Mouse (Mus musculus) adrenal gland, adult 8-10 months (tissue): Measurements from ENCODE around the gene Ddo. TPM values are rescaled to one million over a fixed set of nuclear protein-coding genes. Genes with fewer than 3 reads are reported as not detected.

Experiments
- DNase-seq: peaks from one replicate; pipeline ENCODE4 v3.0.0; 2022
- total RNA-seq, 4 experiments: library from RNA; stranded (reverse); gene quantifications; 2 replicates each; pipeline ENCODE4 v1.2.4; 2022

Gene Ddo
- total RNA-seq: 1 to 10 TPM; 3.7 to 9.9 (median 6.3) TPM

DNA sequence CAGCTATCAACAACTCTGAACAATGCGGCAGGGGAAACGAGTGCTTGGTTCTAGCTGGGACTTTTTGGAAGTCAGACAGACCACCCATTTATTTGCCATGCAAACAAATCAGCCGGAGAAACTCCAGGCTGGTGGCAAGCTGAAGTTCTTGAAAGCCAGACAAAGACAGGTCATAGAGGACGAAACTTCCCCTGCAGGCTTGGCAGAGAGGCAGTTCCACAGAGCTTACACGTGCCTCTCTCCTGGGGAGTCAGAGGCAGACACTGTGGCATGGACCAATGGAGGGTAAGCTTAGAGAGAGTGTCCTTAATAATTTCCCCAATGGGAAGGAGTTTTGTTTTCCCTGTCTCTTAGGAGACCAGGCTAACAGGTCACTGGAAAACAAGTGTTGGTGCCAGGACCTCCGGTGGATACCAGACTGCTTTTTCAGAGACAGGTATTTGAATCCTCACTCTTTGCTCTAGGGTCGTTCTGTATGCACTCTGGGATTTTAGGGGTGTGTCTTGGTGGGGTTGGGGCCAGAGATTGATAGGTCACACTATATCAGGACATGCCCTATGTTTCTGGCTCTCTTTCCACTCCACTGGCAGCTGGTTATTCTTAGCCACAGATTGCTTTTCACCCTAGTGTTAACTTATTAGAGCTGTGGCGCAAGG is at the start of gene Ddo:
Ddo (plus strand) TSS at position 356 of the 656 bp plus-strand sequence.
- DNase-seq: peak; percentile 23

DNA sequence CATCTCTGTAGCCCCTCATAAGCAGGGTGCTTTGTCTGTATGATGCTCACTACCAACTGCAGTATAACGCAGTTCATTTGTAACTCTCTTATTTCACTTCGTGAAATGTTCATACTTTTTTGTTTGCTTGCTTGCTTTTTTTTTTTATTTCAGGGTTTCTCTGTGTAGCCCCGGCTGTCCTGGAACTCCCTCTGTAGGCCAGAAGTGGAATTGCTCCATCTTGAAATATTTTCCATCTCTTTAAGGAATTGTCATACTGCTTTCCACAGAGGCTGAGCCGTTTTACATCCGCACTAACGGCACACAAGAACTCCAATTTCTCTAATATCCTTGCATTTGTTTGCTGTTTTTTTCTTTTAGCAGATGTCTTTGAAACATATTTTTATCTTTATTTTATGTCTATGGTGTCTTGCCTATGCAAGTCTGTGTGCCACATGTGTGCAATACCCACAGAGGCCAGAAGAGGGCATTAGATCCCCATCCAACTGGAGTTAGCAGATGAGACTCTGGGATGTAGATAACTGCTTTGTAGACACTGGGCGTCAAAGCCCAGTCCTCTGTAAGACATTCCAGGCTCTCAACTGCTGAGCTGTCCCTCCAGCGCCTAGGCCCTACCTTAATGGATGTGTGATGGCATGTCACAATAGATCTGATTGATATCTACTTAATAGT is 46.1 kb upstream of the Ddo start:
- no peak for DNase-seq

DNA sequence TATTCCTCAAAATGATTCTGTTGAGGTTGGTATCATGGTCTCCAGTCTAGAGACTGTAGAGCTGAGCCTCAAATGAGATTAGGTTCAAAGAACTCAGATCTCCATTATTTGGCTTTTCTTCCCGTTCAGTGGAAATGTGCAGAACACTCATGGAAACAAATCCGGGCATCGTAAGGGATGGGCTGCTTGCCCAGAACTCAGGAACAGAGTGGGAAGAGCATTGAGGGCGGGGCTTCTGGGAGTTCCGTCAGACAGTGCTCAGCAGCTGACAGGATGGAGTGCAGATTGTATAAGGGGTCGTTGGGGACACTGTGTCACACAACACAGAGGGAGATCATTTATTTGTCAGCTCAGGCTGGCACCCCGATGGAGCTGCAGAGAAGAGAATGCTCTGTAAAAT is 37.6 kb upstream of the Ddo start:
- no peak for DNase-seq

DNA sequence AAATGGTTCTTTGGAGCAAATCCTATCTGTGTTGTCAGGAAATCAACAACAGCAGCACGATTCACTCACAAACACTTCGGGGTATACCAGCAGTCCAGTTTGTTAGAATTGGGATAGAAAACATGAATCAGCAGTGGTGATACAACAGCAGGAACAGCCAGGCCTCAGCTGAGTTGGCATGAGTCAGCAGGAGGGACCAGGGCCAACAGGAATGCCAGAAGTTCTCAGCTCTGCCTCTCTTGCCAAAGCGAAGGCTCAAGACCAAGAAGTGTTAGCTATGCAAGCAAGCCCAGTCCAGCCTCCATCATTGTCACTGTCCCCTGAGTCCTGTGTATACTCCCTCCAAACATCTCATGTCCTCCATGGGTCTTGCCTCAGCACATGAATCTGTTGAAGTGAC is 32.6 kb upstream of the Ddo start:
- peak; percentile 21 for DNase-seq

DNA sequence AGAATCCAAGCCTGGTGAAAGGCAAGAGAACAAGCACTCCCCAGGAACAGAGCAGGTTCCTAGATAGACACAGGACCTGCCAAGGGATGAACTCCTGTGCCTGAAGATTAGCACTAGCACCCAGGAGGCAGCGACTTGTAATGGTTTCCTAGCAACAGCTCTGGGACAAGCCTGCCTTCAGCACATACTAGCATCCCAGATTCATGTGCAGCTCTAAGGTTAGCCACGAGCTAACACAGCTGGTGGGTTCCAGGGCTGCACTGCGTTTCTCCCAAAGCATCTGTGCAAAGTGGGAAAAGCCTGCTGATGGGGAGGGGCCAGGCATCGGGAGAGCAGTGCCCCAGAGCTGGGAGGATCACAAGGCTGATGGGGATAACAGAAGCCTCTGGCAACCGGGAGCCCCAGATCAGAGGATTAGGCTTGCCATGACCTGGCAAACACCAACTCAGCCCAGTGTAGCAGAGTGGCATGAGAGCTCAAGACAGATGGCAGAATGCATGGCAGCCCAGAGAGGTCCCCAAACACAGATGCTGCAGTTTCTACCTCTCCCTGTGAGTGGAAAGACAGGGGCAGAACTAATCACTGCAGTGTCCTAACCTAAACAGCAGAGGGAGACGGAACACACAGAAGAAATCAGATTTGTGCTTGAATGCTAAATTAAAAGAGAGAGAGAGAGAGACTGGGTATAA is 25.0 kb upstream of the Ddo start:
- no peak for DNase-seq

DNA sequence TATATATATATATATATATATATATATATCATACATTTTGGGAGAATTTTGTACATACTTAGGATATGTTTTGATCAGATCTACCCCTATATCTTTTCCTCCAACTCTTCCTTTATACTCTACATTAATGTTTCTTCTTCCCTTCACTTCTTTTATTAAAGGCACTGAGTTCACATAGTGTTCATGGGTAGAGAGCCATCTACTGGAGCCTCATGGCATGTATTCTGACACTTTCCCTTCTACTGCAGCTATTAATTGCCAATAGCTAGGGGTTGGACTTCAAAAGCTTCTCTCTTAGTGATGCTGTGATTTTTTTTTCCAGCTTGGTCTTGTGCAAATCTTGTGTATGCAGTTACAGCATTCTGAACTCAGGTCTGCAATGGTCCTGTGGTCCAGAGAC is 11.8 kb upstream of the Ddo start:
- DNase-seq: no peak

DNA sequence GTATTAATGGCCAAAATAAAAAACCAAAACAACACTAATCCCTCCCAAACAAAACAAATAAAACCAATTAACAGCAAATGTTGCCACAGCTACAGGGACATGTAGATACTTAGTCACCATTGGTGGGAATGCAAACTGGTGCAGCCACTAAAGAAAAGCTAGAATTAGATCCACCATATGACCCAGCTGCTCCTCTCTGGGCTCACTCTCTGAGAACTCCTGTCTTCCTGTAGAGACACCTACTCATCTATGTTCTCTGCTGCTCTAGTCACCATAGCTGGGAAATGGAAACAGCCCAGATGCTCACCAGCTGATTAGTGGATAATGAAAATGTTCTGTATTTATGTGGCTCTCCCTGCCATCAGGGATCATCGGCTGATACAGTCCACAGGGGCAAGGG is 10.1 kb upstream of the Ddo start:
- no peak for DNase-seq

DNA sequence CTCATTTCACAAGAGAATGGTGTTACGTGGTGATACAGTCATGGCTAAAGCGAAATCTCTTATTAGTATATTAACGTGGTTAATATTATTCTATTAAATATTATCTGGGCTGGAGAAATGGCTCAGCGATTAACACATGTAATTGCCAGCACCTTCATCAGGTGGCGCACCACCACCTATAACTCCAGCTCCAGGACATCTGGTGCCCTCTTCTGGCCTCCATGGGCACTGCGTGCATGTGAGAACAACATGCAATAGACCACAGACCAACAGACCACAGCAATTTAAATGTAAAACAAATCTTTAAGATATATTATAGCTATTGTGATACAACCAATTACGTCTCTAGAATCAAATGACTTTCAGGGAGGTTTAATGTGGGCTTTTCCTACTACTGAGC is 671 bp upstream of the Ddo start:
- DNase-seq: no peak

DNA sequence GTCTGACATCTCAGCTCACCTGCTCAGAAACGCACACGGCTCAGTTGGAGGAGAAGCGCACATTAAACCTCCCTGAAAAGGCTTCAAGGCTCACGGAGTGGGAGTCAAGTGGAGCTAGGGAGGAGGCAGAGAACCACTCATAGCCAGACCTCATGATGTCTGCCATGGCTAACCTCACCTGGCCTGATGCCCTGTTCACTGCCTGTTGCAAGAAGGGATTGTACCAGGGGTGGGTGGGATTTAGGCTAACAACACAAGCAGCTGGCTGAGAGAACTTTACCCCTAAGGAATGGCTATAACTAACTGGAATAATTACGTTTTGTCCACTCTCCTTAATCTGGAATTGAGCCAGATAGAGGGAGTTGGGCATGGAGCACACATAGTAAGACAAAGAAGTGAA is 646 bp downstream of the Ddo start:
- DNase-seq: no peak

DNA sequence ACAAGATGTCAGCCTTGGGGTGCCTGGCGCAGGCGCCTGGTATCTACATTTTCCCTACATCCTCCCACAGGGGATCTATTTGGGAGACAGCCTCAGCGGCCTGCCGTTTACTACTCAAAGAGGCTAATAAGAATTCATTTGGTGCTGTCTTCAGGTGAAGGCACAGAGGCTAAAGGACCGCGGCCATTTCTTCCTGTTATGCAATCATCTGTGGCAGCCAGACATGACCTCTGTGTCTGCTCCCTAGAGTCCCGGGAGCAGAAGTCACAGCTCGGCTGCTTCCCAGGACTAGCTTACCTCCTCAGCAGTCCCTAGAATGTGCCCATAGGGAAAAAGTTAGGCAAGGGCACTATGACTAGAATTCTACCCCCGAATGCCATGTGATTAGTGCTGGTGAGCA is 1.1 kb downstream of the Ddo start:
- no peak for DNase-seq

DNA sequence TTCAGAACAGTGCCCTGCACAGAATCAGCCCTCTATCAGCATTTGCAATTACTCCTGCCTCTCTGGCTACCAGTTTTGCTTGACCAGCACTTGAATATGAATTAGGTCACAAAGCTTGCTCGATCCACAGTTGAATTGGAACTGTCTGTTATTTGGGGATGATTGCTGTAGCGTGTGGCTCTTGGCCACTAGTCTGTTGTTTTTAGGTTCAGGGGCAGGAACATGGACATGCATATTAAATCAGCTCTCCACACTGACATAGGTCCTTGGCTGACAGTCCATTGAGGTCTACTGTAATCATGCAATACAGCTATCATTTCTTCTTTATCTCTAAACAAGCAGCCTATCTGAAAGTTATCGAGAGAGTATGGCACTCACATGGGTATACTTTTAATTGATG is 2.3 kb downstream of the Ddo start:
- DNase-seq: no peak

DNA sequence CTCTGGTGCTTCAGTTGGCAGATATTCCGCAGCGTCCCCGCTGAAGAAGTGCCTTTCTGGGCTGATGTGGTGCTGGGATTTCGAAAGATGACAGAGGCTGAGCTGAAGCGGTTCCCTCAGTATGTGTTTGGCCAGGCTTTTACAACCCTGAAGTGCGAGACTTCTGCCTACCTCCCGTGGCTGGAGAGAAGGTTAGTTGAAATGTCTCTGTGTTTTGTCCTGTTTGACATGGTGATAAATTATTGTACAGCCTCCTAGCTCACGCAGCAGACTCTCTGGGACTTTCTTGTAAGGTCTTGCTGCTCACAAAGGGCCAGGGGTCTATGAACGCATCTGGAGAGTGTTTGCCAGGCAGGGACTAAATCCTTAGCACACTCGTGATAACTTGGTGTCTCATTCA is 7.5 kb downstream of the Ddo start:
- DNase-seq: no peak

DNA sequence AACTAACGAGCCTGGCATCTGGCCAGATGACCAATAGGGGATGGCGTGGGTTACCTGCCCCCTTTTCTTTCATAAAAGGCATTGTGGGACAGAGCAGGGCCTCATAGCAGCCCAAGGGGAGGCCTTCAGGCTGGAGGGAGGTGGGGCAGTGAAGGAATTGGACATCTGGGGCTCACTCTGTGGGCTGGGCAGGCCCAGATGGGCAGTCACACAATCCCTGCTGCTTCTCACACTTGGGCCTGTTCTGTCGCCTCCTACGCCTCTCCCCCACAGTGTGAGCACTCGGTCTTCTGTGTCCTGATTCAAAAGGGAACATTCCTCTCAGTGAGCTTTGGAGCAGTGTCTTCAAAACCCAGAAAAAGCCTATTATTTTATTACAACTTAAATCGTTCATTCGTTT is 8.5 kb downstream of the Ddo start:
- no peak for DNase-seq

DNA sequence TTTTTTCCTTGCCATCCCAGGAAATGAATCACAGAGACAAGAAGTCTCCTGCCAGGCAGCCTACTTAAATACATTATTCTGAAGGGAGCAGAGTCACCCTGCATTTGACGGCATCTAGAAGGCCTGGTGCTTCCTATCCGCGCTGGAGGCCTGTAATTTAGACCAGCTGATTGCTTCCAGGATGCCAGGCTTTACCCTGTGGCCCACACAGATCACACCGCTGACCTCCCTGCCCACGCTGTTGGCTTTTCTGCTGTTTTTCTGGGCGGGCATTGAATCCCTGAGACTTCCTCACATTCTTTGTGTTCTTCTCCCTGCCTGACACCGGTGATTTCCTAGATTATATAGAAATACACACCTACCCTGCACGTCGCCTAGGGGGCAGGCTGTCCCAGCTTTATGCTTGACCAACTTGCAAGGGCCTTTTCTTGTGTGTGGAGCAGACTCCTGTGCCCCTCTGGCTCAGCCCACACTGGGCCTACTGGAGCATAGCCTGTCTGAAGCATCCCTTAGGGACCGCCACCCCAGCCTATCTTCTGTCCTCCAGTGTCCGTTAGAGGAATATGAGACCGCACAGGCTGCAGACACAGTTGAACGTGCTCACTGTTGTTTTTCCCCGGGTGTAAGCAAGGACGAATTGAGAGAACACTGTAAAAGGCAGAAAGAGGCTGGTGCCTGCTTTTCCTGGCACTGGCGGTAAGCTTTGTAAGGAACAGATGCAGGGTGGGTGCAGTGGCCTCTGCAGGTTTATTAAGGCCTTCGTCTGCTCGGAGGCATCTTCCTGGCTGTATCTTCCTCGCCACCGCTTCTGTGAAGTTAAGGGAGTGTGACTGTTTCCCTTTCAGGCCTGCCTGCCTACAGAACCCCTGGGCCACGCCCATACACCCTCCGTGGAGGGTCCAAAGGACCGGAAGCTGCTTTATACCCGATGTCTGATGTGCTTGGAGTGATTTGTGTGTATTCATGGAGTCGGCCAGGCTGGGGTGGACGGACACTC is 9.3 kb downstream of the Ddo start:
- DNase-seq: no peak

DNA sequence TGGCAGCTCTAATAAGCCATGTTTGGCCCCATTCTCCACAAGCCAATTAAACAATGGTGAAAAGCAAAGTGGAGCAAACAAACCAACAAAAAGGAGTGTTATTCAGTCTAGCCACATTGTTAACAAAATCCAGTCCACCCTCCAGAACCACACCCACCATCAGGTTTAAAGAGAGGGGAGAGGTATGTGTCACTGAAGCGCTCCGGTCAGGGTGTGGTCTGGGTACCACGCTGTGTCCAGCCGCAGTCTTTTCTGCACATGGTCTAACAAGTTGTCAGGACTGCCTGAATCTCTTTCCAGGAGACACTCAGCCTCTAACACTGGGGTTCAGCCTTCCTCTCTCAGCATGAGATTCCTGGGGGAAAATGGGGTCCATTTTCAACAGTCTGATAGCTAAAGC is 10.6 kb downstream of the Ddo start:
- DNase-seq: no peak

DNA sequence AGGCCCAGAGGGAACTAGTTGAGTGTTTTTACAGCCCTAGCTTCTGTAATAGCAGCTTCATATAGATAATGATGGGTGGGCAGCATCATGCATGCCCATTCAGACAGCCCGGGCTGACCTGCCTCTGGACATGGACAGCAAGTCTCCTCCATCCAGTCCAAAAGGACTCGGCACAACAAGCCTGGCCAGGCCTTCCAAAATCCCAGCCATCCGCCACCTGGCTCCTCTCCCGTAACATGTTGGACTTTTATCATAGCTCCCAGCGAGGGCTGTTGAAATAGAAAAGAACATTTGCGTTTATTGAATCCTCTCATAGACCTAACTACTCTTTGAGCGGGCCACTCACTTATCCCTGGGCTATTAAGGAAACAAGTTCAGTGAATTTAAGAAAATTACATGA is 12.1 kb downstream of the Ddo start:
- DNase-seq: no peak

DNA sequence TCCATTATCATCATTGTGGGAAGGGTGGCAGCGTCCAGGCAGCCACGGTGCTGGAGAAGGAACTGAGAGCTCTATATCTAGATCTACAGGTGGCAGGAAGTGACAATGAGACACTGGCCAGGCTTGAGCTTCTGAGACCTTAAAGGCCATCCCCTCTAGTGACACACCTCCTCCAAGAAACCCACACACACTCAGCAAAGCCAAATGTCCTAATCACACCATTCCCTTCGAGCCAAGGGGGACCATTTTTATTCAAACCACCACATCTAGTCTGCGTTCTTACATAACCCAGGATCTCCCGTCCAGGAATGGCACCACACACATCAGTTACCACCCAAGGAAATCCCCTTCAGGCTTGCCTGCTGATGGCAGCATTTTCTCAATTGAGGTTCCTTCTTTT is 13.3 kb downstream of the Ddo start:
- no peak for DNase-seq

DNA sequence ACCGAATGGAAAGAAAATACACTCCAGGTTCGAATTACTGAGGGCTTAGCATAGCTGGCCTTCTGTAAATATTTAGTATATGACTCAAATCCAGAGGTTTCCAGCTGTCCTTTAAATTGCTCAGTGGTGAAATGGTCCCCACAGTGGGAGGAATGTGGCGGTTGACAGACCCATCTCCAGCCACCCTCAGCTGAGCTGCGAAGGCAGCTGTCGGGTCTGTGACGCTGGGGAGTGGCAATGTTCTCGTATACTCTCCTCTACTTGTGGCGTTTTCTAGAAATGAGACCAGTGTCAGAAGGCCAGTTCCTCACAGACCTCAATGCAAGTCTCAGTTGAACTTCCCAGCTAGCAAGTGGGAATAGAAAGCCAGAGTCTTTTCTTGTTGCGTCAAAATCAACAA is 14.6 kb downstream of the Ddo start:
- DNase-seq: no peak

DNA sequence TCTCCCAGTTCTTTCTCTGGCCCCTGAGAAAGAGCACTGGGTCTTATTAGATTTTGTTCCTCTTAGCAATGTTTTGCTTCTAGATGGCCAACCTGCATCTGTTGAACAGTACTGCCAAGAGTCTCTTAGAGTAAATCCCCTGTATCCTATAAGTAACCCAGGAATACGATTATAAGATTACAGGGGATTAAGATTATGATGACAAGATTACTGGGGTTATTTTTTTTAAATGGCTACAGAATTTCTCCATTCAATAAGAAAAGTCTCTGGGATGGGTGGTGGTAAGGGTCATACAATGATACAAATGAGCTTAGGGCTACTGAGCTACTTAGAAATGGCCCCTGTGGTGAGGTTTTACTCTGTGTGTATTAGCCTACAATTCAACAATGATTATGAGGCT is 15.5 kb downstream of the Ddo start:
- DNase-seq: no peak

DNA sequence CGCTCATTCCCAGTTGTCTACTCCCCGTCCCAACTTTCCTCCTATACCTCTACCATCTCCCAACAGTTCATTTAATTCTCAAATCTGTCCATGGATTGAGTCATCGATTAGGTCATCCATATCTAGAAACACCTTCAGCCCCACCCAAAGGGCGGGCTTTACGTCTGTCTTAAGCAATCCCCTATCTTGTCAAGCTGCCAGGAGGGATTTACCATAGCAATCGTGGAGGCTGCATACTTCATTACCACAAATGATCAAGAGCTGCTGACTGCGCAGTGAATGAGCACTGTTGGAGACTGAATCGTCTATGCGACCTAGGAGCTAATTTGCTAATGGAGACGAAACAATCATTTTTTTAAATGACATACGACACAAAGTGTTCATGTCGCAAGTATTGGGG is 19.0 kb downstream of the Ddo start:
- DNase-seq: no peak

DNA sequence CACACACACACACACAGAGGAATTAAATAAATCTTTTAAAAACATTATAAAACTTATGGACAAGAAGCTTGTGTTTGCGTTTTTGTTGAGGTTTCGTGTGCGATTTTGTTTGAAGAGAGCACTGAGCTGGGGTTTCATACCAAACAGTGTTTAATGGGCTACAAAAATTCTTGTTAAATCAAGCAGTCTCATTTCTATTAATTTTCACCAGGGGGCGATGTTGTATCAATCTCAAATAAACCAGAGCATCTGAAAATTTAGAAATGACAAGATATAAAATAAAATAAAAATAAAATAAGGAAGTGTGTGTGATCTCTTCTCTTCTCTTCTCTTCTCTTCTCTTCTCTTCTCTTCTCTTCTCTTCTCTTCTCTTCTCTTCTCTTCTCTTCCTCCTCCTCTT is 19.8 kb downstream of the Ddo start:
- no peak for DNase-seq

DNA sequence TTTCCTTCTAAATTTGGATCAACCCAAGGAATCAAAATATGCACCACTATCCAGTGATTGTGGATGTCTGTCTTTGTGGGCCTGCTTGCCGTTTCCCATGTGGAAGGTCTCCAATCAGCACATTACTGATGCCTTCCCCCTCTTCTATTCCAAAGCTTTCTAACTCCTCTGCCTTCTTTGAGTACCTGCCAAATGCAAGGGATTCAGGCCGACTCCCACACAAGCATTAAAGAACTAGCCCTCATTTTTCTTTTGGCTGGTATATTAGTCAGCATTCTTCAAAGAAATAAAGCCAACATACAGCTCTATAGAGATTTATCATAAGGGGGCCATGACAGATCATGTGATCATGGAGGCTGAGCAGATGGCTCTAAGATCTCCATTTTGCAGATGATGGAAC is 21.9 kb downstream of the Ddo start:
- no peak for DNase-seq

DNA sequence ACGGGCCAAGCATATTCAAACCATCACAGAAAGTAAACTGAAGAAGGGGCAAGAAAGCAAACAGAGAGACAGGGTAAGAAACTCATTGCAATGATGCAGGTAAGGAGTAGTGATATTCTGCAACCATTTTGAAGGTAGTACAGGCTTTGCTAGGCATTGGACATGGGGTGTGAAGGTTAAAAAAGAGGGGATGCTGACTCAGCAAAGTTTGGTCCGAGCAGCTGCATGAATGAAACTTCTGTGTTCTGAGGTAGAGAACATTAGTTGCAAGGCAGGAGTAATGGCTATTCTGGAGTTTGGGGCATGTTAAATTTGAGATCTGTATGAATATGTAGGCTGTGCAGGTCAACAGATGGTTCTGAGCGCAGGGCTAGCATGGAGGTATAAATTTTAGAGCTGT is 35.5 kb downstream of the Ddo start:
- no peak for DNase-seq
